Mouse (Mus musculus): ENCODE results near the gene Nutm1. TPM values are rescaled to one million over a fixed set of nuclear protein-coding genes. Genes with fewer than 3 reads are reported as not detected.

The Nutm1 gene
- polyA plus RNA-seq, 1 experiment from 2014 or later = not detected

GRCm38 (mm10) chr2:112247323-112247722, 11.8 kb downstream of the Nutm1 start:
- H3K4me1 ChIP-seq (ENCODE audit: control insufficient read depth, insufficient read depth, low read length) = no peaks in the 10 kb centered on the region
- no peak overlapping the region for H3K4me3 ChIP-seq (ENCODE audit: low read depth, low read length)
- WGBS = 88% methylated on average over 10 of the region's 10 CpGs
- no peak overlapping the region for H3K4me2 ChIP-seq (ENCODE audit: low read depth, severe bottlenecking)
- DNase-seq (ENCODE audit: low spot score) = no peak
- ATAC-seq (ENCODE audit: insufficient number of reproducible peaks, low FRiP score, low TSS enrichment, low read depth) = no peak
- H3K9me3 ChIP-seq (ENCODE audit: control insufficient read depth, low read length) = no peaks in the 10 kb centered on the region
- no peak overlapping the region for H3K27ac ChIP-seq (replicated peaks; ENCODE audit: low read depth, low read length)
- no peaks in the 10 kb centered on the region for H3K36me3 ChIP-seq (ENCODE audit: control insufficient read depth, insufficient read depth, low read length)
- no peaks in the 10 kb centered on the region for H3K27me3 ChIP-seq (ENCODE audit: control insufficient read depth, insufficient read depth, low read length)
- no peak overlapping the region for H3K9ac ChIP-seq (ENCODE audit: low read length)

- DNase-seq (ENCODE audit: low spot score) = no peak
- no peaks in the 10 kb centered on the region for H3K4me1 ChIP-seq (ENCODE audit: control insufficient read depth, insufficient read depth, low read length)
- no peaks in the 10 kb centered on the region for H3K9me3 ChIP-seq (ENCODE audit: control insufficient read depth, low read length)
- H3K4me3 ChIP-seq (ENCODE audit: low read depth, low read length) = no peak overlapping the region
- WGBS = 90% methylated on average over 6 of the region's 6 CpGs
- no peaks in the 10 kb centered on the region for H3K36me3 ChIP-seq (ENCODE audit: control insufficient read depth, insufficient read depth, low read length)
- H3K27ac ChIP-seq (replicated peaks; ENCODE audit: low read depth, low read length) = no peak overlapping the region
- no peak overlapping the region for H3K9ac ChIP-seq (ENCODE audit: low read length)
- no peak for ATAC-seq (ENCODE audit: insufficient number of reproducible peaks, low FRiP score, low TSS enrichment, low read depth)
- H3K4me2 ChIP-seq (ENCODE audit: low read depth, severe bottlenecking) = no peak overlapping the region
- H3K27me3 ChIP-seq (ENCODE audit: control insufficient read depth, insufficient read depth, low read length) = no peaks in the 10 kb centered on the region
Observed at GRCm38 (mm10) chr2:112246193-112246592, 12.9 kb downstream of the Nutm1 start.

GRCm38 (mm10) chr2:112245307-112245706, 13.8 kb downstream of the Nutm1 start:
- DNase-seq (ENCODE audit: low spot score) (no peak), ATAC-seq (ENCODE audit: insufficient number of reproducible peaks, low FRiP score, low TSS enrichment, low read depth) (no peak)
- Histone ChIP-seq H3K9me3 (ENCODE audit: control insufficient read depth, low read length) (no peaks in the 10 kb centered on the region), H3K9ac (ENCODE audit: low read length) (no peak overlapping the region), H3K27me3 (ENCODE audit: control insufficient read depth, insufficient read depth, low read length) (no peaks in the 10 kb centered on the region), H3K4me3 (ENCODE audit: low read depth, low read length) (no peak overlapping the region), H3K4me1 (ENCODE audit: control insufficient read depth, insufficient read depth, low read length) (0 out of 2 replicates have a peak, but pooled peaks cover 5% of the 10 kb centered on the region), H3K27ac (replicated peaks; ENCODE audit: low read depth, low read length) (no peak overlapping the region), H3K4me2 (ENCODE audit: low read depth, severe bottlenecking) (no peak overlapping the region), H3K36me3 (ENCODE audit: control insufficient read depth, insufficient read depth, low read length) (no peaks in the 10 kb centered on the region)
- WGBS = 85% methylated on average over 5 of the region's 5 CpGs

GRCm38 (mm10) chr2:112241787-112242186, 17.3 kb downstream of the Nutm1 start:
- H3K4me3 ChIP-seq (ENCODE audit: low read depth, low read length) = no peak overlapping the region
- 0 out of 2 replicates have a peak, but pooled peaks cover 5% of the 10 kb centered on the region for H3K4me1 ChIP-seq (ENCODE audit: control insufficient read depth, insufficient read depth, low read length)
- 79% methylated on average over 14 of the region's 14 CpGs for WGBS
- no peaks in the 10 kb centered on the region for H3K27me3 ChIP-seq (ENCODE audit: control insufficient read depth, insufficient read depth, low read length)
- no peaks in the 10 kb centered on the region for H3K9me3 ChIP-seq (ENCODE audit: control insufficient read depth, low read length)
- H3K4me2 ChIP-seq (ENCODE audit: low read depth, severe bottlenecking) = no peak overlapping the region
- no peaks in the 10 kb centered on the region for H3K36me3 ChIP-seq (ENCODE audit: control insufficient read depth, insufficient read depth, low read length)
- DNase-seq (ENCODE audit: low spot score) (no peak), ATAC-seq (ENCODE audit: insufficient number of reproducible peaks, low FRiP score, low TSS enrichment, low read depth) (no peak)
- no peak overlapping the region for H3K27ac ChIP-seq (replicated peaks; ENCODE audit: low read depth, low read length)
- H3K9ac ChIP-seq (ENCODE audit: low read length) = no peak overlapping the region

- ATAC-seq (ENCODE audit: insufficient number of reproducible peaks, low FRiP score, low TSS enrichment, low read depth) = peak; percentile 35
- no peaks in the 10 kb centered on the region for H3K36me3 ChIP-seq (ENCODE audit: control insufficient read depth, insufficient read depth, low read length)
- peak overlapping the region; percentile 86 for H3K9ac ChIP-seq (ENCODE audit: low read length)
- peak overlapping the region; percentile 82 for H3K4me2 ChIP-seq (ENCODE audit: low read depth, severe bottlenecking)
- 0 out of 2 replicates have a peak, but pooled peaks cover 5% of the 10 kb centered on the region for H3K4me1 ChIP-seq (ENCODE audit: control insufficient read depth, insufficient read depth, low read length)
- H3K9me3 ChIP-seq (ENCODE audit: control insufficient read depth, low read length) = no peaks in the 10 kb centered on the region
- WGBS = 0% methylated on average over 27 of the region's 28 CpGs
- peak overlapping the region; percentile 93 for H3K27ac ChIP-seq (replicated peaks; ENCODE audit: low read depth, low read length)
- H3K27me3 ChIP-seq (ENCODE audit: control insufficient read depth, insufficient read depth, low read length) = no peaks in the 10 kb centered on the region
- H3K4me3 ChIP-seq (ENCODE audit: low read depth, low read length) = peak overlapping the region; percentile 64
- DNase-seq (ENCODE audit: low spot score) = peak; percentile 59
Observed at GRCm38 (mm10) chr2:112239935-112240721, 19.0 kb downstream of the Nutm1 start.

GRCm38 (mm10) chr2:112239212-112239934, 19.7 kb downstream of the Nutm1 start, which contains the start of gene Lpcat4:
TSS of gene Lpcat4 (plus strand) at chr2:112239468.
- no peaks in the 10 kb centered on the region for H3K27me3 ChIP-seq (ENCODE audit: control insufficient read depth, insufficient read depth, low read length)
- DNase-seq (ENCODE audit: low spot score) (peak; percentile 94), ATAC-seq (ENCODE audit: insufficient number of reproducible peaks, low FRiP score, low TSS enrichment, low read depth) (peak; percentile 80)
- H3K4me3 ChIP-seq (ENCODE audit: low read depth, low read length) = peak within 1 kb of the TSS; percentile 64
- WGBS = under 1% methylated on average over 81 of the region's 94 CpGs
- no peaks in the 10 kb centered on the region for H3K9me3 ChIP-seq (ENCODE audit: control insufficient read depth, low read length)
- peak within 1 kb of the TSS; percentile 93 for H3K27ac ChIP-seq (replicated peaks; ENCODE audit: low read depth, low read length)
- H3K4me1 ChIP-seq (ENCODE audit: control insufficient read depth, insufficient read depth, low read length) = 0 out of 2 replicates have a peak, but pooled peaks cover 5% of the 10 kb centered on the region
- H3K4me2 ChIP-seq (ENCODE audit: low read depth, severe bottlenecking) = peak within 1 kb of the TSS; percentile 82
- no peaks in the 10 kb centered on the region for H3K36me3 ChIP-seq (ENCODE audit: control insufficient read depth, insufficient read depth, low read length)
- H3K9ac ChIP-seq (ENCODE audit: low read length) = peak within 1 kb of the TSS; percentile 86

- H3K4me2 ChIP-seq (ENCODE audit: low read depth, severe bottlenecking) = no peak overlapping the region
- H3K36me3 ChIP-seq (ENCODE audit: control insufficient read depth, insufficient read depth, low read length) = no peaks in the 10 kb centered on the region
- H3K27me3 ChIP-seq (ENCODE audit: control insufficient read depth, insufficient read depth, low read length) = no peaks in the 10 kb centered on the region
- no peak for DNase-seq (ENCODE audit: low spot score)
- no peaks in the 10 kb centered on the region for H3K9me3 ChIP-seq (ENCODE audit: control insufficient read depth, low read length)
- H3K4me3 ChIP-seq (ENCODE audit: low read depth, low read length) = no peak overlapping the region
- H3K27ac ChIP-seq (replicated peaks; ENCODE audit: low read depth, low read length) = no peak overlapping the region
- ATAC-seq (ENCODE audit: insufficient number of reproducible peaks, low FRiP score, low TSS enrichment, low read depth) = no peak
- 0 out of 2 replicates have a peak, but pooled peaks cover 5% of the 10 kb centered on the region for H3K4me1 ChIP-seq (ENCODE audit: control insufficient read depth, insufficient read depth, low read length)
- WGBS = 6% methylated on average over 4 of the region's 4 CpGs
- H3K9ac ChIP-seq (ENCODE audit: low read length) = no peak overlapping the region
Observed at GRCm38 (mm10) chr2:112238006-112238405, 21.1 kb downstream of the Nutm1 start.

- no peak overlapping the region for H3K4me3 ChIP-seq (ENCODE audit: low read depth, low read length)
- 82% methylated on average over 2 of the region's 2 CpGs for WGBS
- no peak for DNase-seq (ENCODE audit: low spot score)
- H3K9me3 ChIP-seq (ENCODE audit: control insufficient read depth, low read length) = no peaks in the 10 kb centered on the region
- H3K36me3 ChIP-seq (ENCODE audit: control insufficient read depth, insufficient read depth, low read length) = no peaks in the 10 kb centered on the region
- no peaks in the 10 kb centered on the region for H3K27me3 ChIP-seq (ENCODE audit: control insufficient read depth, insufficient read depth, low read length)
- no peak overlapping the region for H3K27ac ChIP-seq (replicated peaks; ENCODE audit: low read depth, low read length)
- H3K4me2 ChIP-seq (ENCODE audit: low read depth, severe bottlenecking) = no peak overlapping the region
- ATAC-seq (ENCODE audit: insufficient number of reproducible peaks, low FRiP score, low TSS enrichment, low read depth) = no peak
- no peak overlapping the region for H3K9ac ChIP-seq (ENCODE audit: low read length)
- 0 out of 2 replicates have a peak, but pooled peaks cover 5% of the 10 kb centered on the region for H3K4me1 ChIP-seq (ENCODE audit: control insufficient read depth, insufficient read depth, low read length)
Observed at GRCm38 (mm10) chr2:112236620-112237019, 22.5 kb downstream of the Nutm1 start.
